Comparison of ENCODE assay signal across 22 mouse cellular contexts in the genomic region with DNA sequence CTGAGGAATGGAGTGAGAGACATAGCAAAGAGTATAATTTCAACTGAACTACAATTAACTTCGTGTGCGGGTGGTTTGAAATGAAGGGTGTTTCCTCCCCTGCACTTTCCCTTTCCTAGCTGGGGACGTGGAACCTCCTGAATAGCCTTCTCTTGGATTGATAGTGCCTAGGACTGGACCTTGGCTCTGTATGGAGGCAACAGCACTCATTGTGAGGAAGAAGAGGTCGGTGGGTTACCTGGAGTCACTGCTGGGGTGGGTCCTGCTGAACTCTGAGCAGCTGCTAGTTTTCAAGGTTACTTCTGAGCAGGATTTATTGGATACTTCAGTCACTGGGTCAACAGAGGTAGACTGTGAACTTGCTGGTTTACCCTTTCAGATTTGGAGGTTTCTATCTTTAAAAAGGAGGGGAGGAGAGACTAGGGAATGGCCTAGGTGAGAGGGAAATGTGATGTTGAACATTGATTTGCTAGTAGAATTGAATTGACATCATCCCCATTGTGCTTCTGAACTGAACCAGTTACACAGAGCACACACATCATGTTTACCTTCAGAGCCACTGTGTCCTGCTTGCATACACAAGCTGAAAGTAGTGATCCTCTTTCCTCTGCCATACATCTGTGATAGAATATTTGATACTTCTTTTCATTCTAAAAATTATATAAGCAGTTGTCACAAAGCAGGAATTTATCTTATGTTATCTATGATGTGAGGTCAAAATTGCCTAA. TPM values are rescaled to one million over a fixed set of nuclear protein-coding genes. Genes with fewer than 3 reads are reported as not detected.
DNase-seq lines count a peak whose midpoint lies in the region; ATAC-seq and TF ChIP-seq lines count a peak whose summit lies in the region.
"Had no signal": no experiment of that assay in that cellular context is flagged by ENCODE, and none has a peak within 500 bp of the region (broad histone marks: within the 10 kb centered on the region; RNA-seq: fewer than 3 reads in every experiment).

No protein-coding gene starts in this region.

- no peak overlapping the region for H3K4me2 ChIP-seq in heart, embryonic 16.5 days (ENCODE audit: low read depth, low read length)
- peak overlapping the region; percentile 69 for H3K4me2 ChIP-seq in liver, embryonic 14.5 days (ENCODE audit: low read depth)
- no peak overlapping the region for H3K4me2 ChIP-seq in forebrain, embryonic 11.5 days (ENCODE audit: low read depth, low read length, severe bottlenecking)
- H3K4me2 ChIP-seq: embryonic facial prominence, embryonic 15.5 days; forebrain, embryonic 13.5 days; hindbrain, embryonic 14.5 days; limb, embryonic 12.5 days; lung, embryonic 15.5 days; midbrain, embryonic 13.5 days; neural tube, embryonic 12.5 days had no signal

- no peaks in the 10 kb centered on the region for H3K36me3 ChIP-seq in heart, embryonic 16.5 days (ENCODE audit: control insufficient read depth, insufficient read depth)
- peaks cover 81% of the 10 kb centered on the region for H3K36me3 ChIP-seq in liver, embryonic 14.5 days (replicated peaks; ENCODE audit: control insufficient read depth, insufficient read depth, low read depth)
- H3K36me3 ChIP-seq in forebrain, embryonic 11.5 days (ENCODE audit: control insufficient read depth, insufficient read depth, low read length), result no peaks in the 10 kb centered on the region
- H3K36me3 ChIP-seq: embryonic facial prominence, embryonic 15.5 days; limb, embryonic 12.5 days; lung, embryonic 15.5 days; midbrain, embryonic 13.5 days; neural tube, embryonic 12.5 days had no signal

- no peak for TF ChIP-seq CTCF in liver, embryonic 14.5 days (IDR thresholded peaks at IDR 0.05; ENCODE audit: low read depth)

- H3K4me1 ChIP-seq in heart, embryonic 16.5 days (ENCODE audit: control insufficient read depth, insufficient read depth, low read length), result peaks cover 50% of the 10 kb centered on the region
- H3K4me1 ChIP-seq in liver, embryonic 14.5 days (replicated peaks; ENCODE audit: control insufficient read depth in 2 of 2, insufficient read depth in 2 of 2, low read length in 1 of 2), result peaks cover 45 to 64% of the 10 kb centered on the region in 2 experiments
- no peaks in the 10 kb centered on the region for H3K4me1 ChIP-seq in forebrain, embryonic 11.5 days (replicated peaks; ENCODE audit: control insufficient read depth, insufficient read depth, low read length)
- H3K4me1 ChIP-seq: embryonic facial prominence, embryonic 15.5 days; forebrain, embryonic 13.5 days; limb, embryonic 12.5 days; midbrain, embryonic 13.5 days; neural tube, embryonic 12.5 days had no signal

- peak overlapping the region; percentile 22; the same call in 1 of the 2 replicates for H3K27ac ChIP-seq in heart, embryonic 16.5 days (ENCODE audit: low read length)
- H3K27ac ChIP-seq in liver, embryonic 14.5 days, result peak overlapping the region; percentile 89
- no peak overlapping the region for H3K27ac ChIP-seq in forebrain, embryonic 11.5 days (ENCODE audit: low read depth, low read length)
- H3K27ac ChIP-seq: embryonic facial prominence, embryonic 15.5 days; forebrain, embryonic 13.5 days; hindbrain, embryonic 14.5 days; kidney, postnatal 0 days; limb, embryonic 12.5 days; lung, embryonic 15.5 days; macrophage; midbrain, embryonic 13.5 days; neural tube, embryonic 12.5 days had no signal

- no peak for TF ChIP-seq EP300 in liver, embryonic 14.5 days (IDR thresholded peaks at IDR 0.05; ENCODE audit: low read depth)

- H3K9ac ChIP-seq in heart, embryonic 16.5 days (ENCODE audit: low read length), result no peak overlapping the region
- H3K9ac ChIP-seq in liver, embryonic 14.5 days (replicated peaks), result peak overlapping the region; percentile 21
- H3K9ac ChIP-seq in forebrain, embryonic 11.5 days (ENCODE audit: low read length), result no peak overlapping the region
- H3K9ac ChIP-seq: embryonic facial prominence, embryonic 15.5 days; forebrain, embryonic 13.5 days; hindbrain, embryonic 14.5 days; limb, embryonic 12.5 days; lung, embryonic 15.5 days; midbrain, embryonic 13.5 days; neural tube, embryonic 12.5 days had no signal

- H3K4me3 ChIP-seq in heart, embryonic 16.5 days (ENCODE audit: low read length), result no peak overlapping the region
- peak overlapping the region; percentile 19 to 45; a peak in 3 of 4 replicates for H3K4me3 ChIP-seq in liver, embryonic 14.5 days (ENCODE audit: insufficient read depth in 1 of 2, low read depth in 2 of 2, low read length in 2 of 2)
- H3K4me3 ChIP-seq in forebrain, embryonic 11.5 days (ENCODE audit: low read depth, low read length), result no peak overlapping the region
- H3K4me3 ChIP-seq: embryonic facial prominence, embryonic 15.5 days; forebrain, embryonic 13.5 days; limb, embryonic 12.5 days; lung, embryonic 15.5 days; midbrain, embryonic 13.5 days; neural tube, embryonic 12.5 days had no signal

- H3K27me3 ChIP-seq in heart, embryonic 16.5 days (ENCODE audit: control insufficient read depth, insufficient read depth, low read length), result no peaks in the 10 kb centered on the region
- no peaks in the 10 kb centered on the region for H3K27me3 ChIP-seq in liver, embryonic 14.5 days (ENCODE audit: control insufficient read depth, insufficient read depth, low read length)
- H3K27me3 ChIP-seq in forebrain, embryonic 11.5 days (ENCODE audit: control insufficient read depth, insufficient read depth, low read length), result no peaks in the 10 kb centered on the region
- H3K27me3 ChIP-seq: embryonic facial prominence, embryonic 15.5 days; forebrain, embryonic 13.5 days; limb, embryonic 12.5 days; lung, embryonic 15.5 days; midbrain, embryonic 13.5 days; neural tube, embryonic 12.5 days had no signal

- no peaks in the 10 kb centered on the region for H3K9me3 ChIP-seq in heart, embryonic 16.5 days (replicated peaks; ENCODE audit: control insufficient read depth, low read length)
- H3K9me3 ChIP-seq in liver, embryonic 14.5 days (ENCODE audit: control insufficient read depth, low read length), result no peaks in the 10 kb centered on the region
- H3K9me3 ChIP-seq in forebrain, embryonic 11.5 days (ENCODE audit: control insufficient read depth, low read length), result no peaks in the 10 kb centered on the region
- H3K9me3 ChIP-seq: embryonic facial prominence, embryonic 15.5 days; forebrain, embryonic 13.5 days; G1E; limb, embryonic 12.5 days; lung, embryonic 15.5 days; midbrain, embryonic 13.5 days; neural tube, embryonic 12.5 days had no signal

- 64% methylated on average over 4 of the region's 4 CpGs for WGBS in heart, embryonic 16.5 days
- WGBS in liver, embryonic 14.5 days (ENCODE audit: insufficient replicate concordance), result 61% methylated on average over 4 of the region's 4 CpGs
- 80% methylated on average over 4 of the region's 4 CpGs for WGBS in forebrain, embryonic 11.5 days

- no peak for ATAC-seq in heart, embryonic 16.5 days (replicated peaks; ENCODE audit: extremely low read depth, insufficient read depth, low FRiP score)
- peak; percentile 27 for ATAC-seq in erythroblast, adult 5-6 weeks (replicated peaks; ENCODE audit: low FRiP score, poor library complexity, severe bottlenecking)
- ATAC-seq in liver, embryonic 14.5 days (ENCODE audit: insufficient read depth), result peak; percentile 48
- ATAC-seq in forebrain, embryonic 11.5 days (replicated peaks; ENCODE audit: low FRiP score), result no peak
- ATAC-seq: forebrain, embryonic 13.5 days; midbrain, embryonic 13.5 days had no signal

- DNase-seq in heart, adult 11 months, result peak; percentile 75
- DNase-seq in heart, postnatal 4 days, result no peak
- DNase-seq in heart, adult 18-20 months, result no peak
- DNase-seq in liver, embryonic 14.5 days (ENCODE audit: low read depth in 3 of 3, low spot score in 3 of 3), result no peak
- no peak for DNase-seq in forebrain, embryonic 11.5 days (ENCODE audit: low spot score)
- no peak for DNase-seq in kidney, adult 11 months
- DNase-seq: adrenal gland, postnatal 14 days; cerebellum, adult 11-12 months; cerebellum, postnatal 14 days; right cerebral cortex, postnatal 4 days had no signal

RNA-seq across cellular contexts. Expression of a gene that starts 24.2 kb away (rescaled TPM):
- 10 to 100 TPM; 63.1 to 71.0 TPM for total RNA-seq in heart, postnatal 4 days (2021)
- 5.9 and 7.3 TPM in 2 replicates for polyA plus RNA-seq in heart, embryonic 16.5 days (2015; fragmentation: Nextera tagmentation; extraction: Ambion mirVana)
- 100 to 1,000 TPM; 103 to 109 TPM for total RNA-seq in heart, adult 18-20 months (2021)
- 1,203 and 1,240 TPM in 2 replicates for total RNA-seq in erythroblast, adult 5-6 weeks (2015; ENCODE audit: low replicate concordance)
- total RNA-seq in erythroblast, adult 5-6 weeks (2017; ENCODE audit: low replicate concordance), result 858 and 892 TPM in 2 replicates
- 21.5 and 25.1 TPM in 2 replicates for polyA plus RNA-seq in liver, embryonic 14.5 days (2012; rRNA removed)
- polyA plus RNA-seq in liver, embryonic 14.5 days (2014; fragmentation: Nextera tagmentation; extraction: Ambion mirVana), result 28.7 and 29.4 TPM in 2 replicates
- 8.7 and 10.2 TPM in 2 replicates for polyA plus RNA-seq in forebrain, embryonic 11.5 days (2014; fragmentation: Nextera tagmentation; extraction: Ambion mirVana)

Comparison
In these comparisons a context has a peak if more than half of its experiments do, and no peak if none do; other contexts are left out.
1. ATAC-seq: peak in erythroblast, adult 5-6 weeks (single experiment) and liver, embryonic 14.5 days (single experiment); none in heart, embryonic 16.5 days (single experiment) and forebrain, embryonic 11.5 days (single experiment).
2. H3K4me3 ChIP-seq: peak in liver, embryonic 14.5 days (2 of 2); none in heart, embryonic 16.5 days (single experiment) and forebrain, embryonic 11.5 days (single experiment).
3. RNA of a gene that starts 24.2 kb away (total RNA-seq): 858 to 1,240 TPM in erythroblast, adult 5-6 weeks; 103 to 109 TPM in heart, adult 18-20 months and 63.1 to 71.0 TPM in heart, postnatal 4 days; every median in the first group is over 4 times any median in the second.